Mouse (Mus musculus) bone marrow macrophage, adult 2 months (primary cell): ENCODE data around the gene Prmt3. TPM values are rescaled to one million over a fixed set of nuclear protein-coding genes. Genes with fewer than 3 reads are reported as not detected.

ENCODE experiments used
- H3K27ac ChIP-seq: 2 replicates; pipeline ENCODE4 v1.5.1; 2012; ENCODE audit warnings: low read depth, low read length; ENCODE audit not compliant: insufficient read depth
- H3K4me1 ChIP-seq: 2 replicates; pipeline ENCODE4 v1.6.1; 2012; ENCODE audit warnings: low read length; ENCODE audit not compliant: control insufficient read depth, insufficient read depth
- H3K4me3 ChIP-seq: 2 replicates; pipeline ENCODE4 v1.5.1; 2012; ENCODE audit warnings: mild to moderate bottlenecking, low read length, moderate library complexity; ENCODE audit not compliant: insufficient read depth
- CTCF ChIP-seq: IDR thresholded peaks from 2 replicates; pipeline ENCODE4 v1.5.1; 2012; ENCODE audit warnings: low read depth, mild to moderate bottlenecking, low read length, moderate library complexity
- POLR2A ChIP-seq: IDR thresholded peaks from 2 replicates; pipeline ENCODE4 v1.6.1; 2012; ENCODE audit warnings: mild to moderate bottlenecking, low read depth, low read length, borderline replicate concordance
- polyA plus RNA-seq: library from polyadenylated mRNA; stranded (reverse); fragments of >200 nt; gene quantifications from 2 replicates; pipeline ENCODE4 v1.2.4, GENCODE M21; 2012; ENCODE audit not compliant: missing spikeins, insufficient read depth, insufficient read length

Gene Prmt3
- polyA plus RNA-seq, 1 experiment = 9.2 TPM

GRCm38 (mm10) chr7:49762605-49763004 lies 15.5 kb upstream of the Prmt3 start:
- Histone ChIP-seq H3K27ac (peak overlapping the region; percentile 33), H3K4me3 (no peak overlapping the region), H3K4me1 (peaks cover 42% of the 10 kb centered on the region)
- TF ChIP-seq POLR2A = no peak
- TF ChIP-seq CTCF = no peak

DNA sequence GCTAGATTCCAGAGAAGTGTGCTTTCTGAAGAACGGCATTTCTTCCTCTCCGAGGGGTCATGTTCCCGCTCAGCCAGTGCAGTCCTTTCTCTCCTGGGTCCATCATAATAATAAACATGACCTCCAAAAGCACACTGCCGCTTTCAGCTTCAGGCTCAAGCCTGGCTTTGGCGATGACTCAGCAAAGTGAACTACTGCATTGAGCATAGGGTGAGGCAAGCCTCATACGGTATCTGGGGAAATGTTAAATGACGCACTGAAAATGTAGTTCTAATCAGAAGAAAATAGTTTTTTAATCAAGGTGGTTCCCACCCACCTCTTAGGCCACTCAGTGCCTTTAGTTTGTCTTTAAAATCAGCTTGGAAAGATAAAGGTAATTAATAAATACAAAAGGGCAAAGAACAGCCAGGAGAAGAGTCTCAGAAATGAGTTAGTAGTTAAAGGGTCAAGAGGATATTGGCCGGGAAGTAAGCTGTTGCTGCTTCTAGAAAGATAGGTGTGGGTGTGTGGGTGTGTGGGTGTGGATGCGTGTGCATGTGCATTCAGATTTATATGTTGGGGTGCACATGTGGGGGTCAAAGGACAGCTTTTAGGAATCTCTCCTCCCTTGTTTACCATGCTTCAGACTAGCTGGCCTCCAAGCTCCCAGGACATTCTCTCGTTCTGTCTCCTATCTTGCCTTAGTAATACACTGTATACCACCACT lies 14.0 kb upstream of the Prmt3 start:
- Histone ChIP-seq H3K4me3 (no peak overlapping the region), H3K4me1 (peaks cover 42% of the 10 kb centered on the region), H3K27ac (peak overlapping the region; percentile 12)
- TF ChIP-seq CTCF (no peak), POLR2A (no peak)

- TF ChIP-seq CTCF (no peak), POLR2A (no peak)
- Histone ChIP-seq H3K4me1 (peaks cover 26% of the 10 kb centered on the region), H3K27ac (no peak overlapping the region), H3K4me3 (no peak overlapping the region)
Observed at GRCm38 (mm10) chr7:49766166-49766565, 12.0 kb upstream of the Prmt3 start.

- TF ChIP-seq POLR2A = no peak
- TF ChIP-seq CTCF = no peak
- no peak overlapping the region for H3K4me3 ChIP-seq
Observed at GRCm38 (mm10) chr7:49768509-49768908, 9.6 kb upstream of the Prmt3 start.

DNA sequence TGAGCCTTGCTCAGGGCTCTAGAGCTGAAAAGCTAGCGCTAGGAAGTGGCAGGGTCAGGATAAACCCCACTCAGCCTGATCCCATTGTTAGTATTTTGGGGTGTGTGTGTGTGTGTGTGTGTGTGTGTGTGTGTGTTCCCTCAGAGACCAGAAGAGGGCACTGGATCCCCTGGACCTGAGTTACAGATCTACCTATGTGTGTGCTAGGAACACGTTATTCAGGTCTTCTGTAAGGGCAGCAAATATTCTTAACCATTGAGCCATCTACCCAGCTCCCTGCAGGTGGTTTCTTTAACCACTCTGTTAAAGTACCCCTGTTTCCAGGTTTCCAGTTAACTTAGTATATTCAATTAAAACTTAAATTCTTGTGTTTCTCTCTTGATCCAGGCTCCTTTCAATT lies 3.8 kb upstream of the Prmt3 start:
- H3K4me3 ChIP-seq = no peak overlapping the region
- TF ChIP-seq POLR2A = no peak
- no peak for TF ChIP-seq CTCF
- peaks cover 13% of the 10 kb centered on the region for H3K4me1 ChIP-seq
- H3K27ac ChIP-seq = no peak overlapping the region

More at GRCm38 (mm10) chr7:49768509-49768908, 9.6 kb upstream of the Prmt3 start:
- peaks cover 17% of the 10 kb centered on the region for H3K4me1 ChIP-seq
- H3K27ac ChIP-seq = no peak overlapping the region

DNA sequence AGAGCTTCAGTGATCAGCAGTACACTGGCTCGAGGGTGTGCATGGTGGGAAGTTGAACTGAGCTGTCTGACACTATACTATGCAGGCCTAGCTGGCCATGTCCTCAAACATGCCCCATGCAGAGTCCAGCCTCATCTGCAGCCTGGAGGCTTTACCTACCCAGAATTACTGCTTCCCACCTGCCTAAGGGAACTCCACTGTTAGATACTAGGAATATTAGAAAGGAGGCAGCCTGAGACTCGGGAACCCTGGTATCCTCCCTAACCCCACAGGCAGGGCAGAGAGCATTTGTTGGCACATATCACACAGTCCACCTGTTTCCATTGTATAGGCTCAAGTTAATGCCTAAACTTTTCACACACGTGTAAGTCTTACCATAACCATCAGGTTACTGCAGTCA lies 561 bp upstream of the Prmt3 start:
- Histone ChIP-seq H3K27ac (no peak overlapping the region), H3K4me1 (peaks cover 21% of the 10 kb centered on the region), H3K4me3 (no peak overlapping the region)
- no peak for TF ChIP-seq POLR2A
- no peak for TF ChIP-seq CTCF

- peak overlapping the region; percentile 76 for H3K4me3 ChIP-seq
- TF ChIP-seq CTCF (no peak), POLR2A (no peak)
- peaks cover 32% of the 10 kb centered on the region for H3K4me1 ChIP-seq
- H3K27ac ChIP-seq = no peak overlapping the region
Observed at GRCm38 (mm10) chr7:49778904-49779615, 914 bp downstream of the Prmt3 start.

- H3K4me1 ChIP-seq = peaks cover 32% of the 10 kb centered on the region
- H3K4me3 ChIP-seq = no peak overlapping the region
- 0 out of 2 replicates have a peak overlapping the region, but pooled peaks have one; percentile 21 for H3K27ac ChIP-seq
- TF ChIP-seq POLR2A (no peak), CTCF (no peak)
Observed at GRCm38 (mm10) chr7:49783017-49783416, 4.9 kb downstream of the Prmt3 start.

GRCm38 (mm10) chr7:49785141-49785540 lies 7.0 kb downstream of the Prmt3 start:
- H3K4me1 ChIP-seq = peaks cover 21% of the 10 kb centered on the region
- H3K27ac ChIP-seq = no peak overlapping the region
- no peak for TF ChIP-seq CTCF
- no peak for TF ChIP-seq POLR2A
- H3K4me3 ChIP-seq = no peak overlapping the region
